In genomic region chr2:174561828-174562429, GRCm38 (mm10) we compare ENCODE assay signal across 10 mouse cellular contexts.
DNase-seq lines count a peak whose midpoint lies in the region; ATAC-seq and TF ChIP-seq lines count a peak whose summit lies in the region.
"Had no signal": no experiment of that assay in that cellular context is flagged by ENCODE, and none has a peak within 500 bp of the region (broad histone marks: within the 10 kb centered on the region; RNA-seq: fewer than 3 reads in every experiment).

No protein-coding gene starts in this region.

- no peaks in the 10 kb centered on the region for H3K4me1 ChIP-seq in intestine, embryonic 15.5 days (replicated peaks)
- H3K4me1 ChIP-seq in intestine, postnatal 0 days (replicated peaks; ENCODE audit: control insufficient read depth, insufficient read depth, low read length) = no peaks in the 10 kb centered on the region
- no peaks in the 10 kb centered on the region for H3K4me1 ChIP-seq in stomach, embryonic 14.5 days (ENCODE audit: control insufficient read depth, insufficient read depth, low read length)
- H3K4me1 ChIP-seq in stomach, postnatal 0 days (replicated peaks; ENCODE audit: control insufficient read depth, insufficient read depth) = no peaks in the 10 kb centered on the region
- H3K4me1 ChIP-seq in forebrain, embryonic 11.5 days (replicated peaks; ENCODE audit: control insufficient read depth, insufficient read depth, low read length) = peaks cover 4% of the 10 kb centered on the region; the same call in 1 of the 2 replicates

- no peak overlapping the region for H3K4me2 ChIP-seq in intestine, embryonic 15.5 days (replicated peaks)
- no peak overlapping the region for H3K4me2 ChIP-seq in intestine, postnatal 0 days (replicated peaks; ENCODE audit: low read depth)
- no peak overlapping the region for H3K4me2 ChIP-seq in stomach, embryonic 14.5 days (replicated peaks; ENCODE audit: low read depth, low read length)
- no peak overlapping the region for H3K4me2 ChIP-seq in stomach, postnatal 0 days (replicated peaks; ENCODE audit: low read depth)
- H3K4me2 ChIP-seq in forebrain, embryonic 11.5 days (ENCODE audit: low read depth, low read length, severe bottlenecking) = no peak overlapping the region
- H3K4me2 ChIP-seq: forebrain, embryonic 13.5 days; neural tube, embryonic 13.5 days had no signal

- H3K27me3 ChIP-seq in intestine, embryonic 15.5 days (replicated peaks) = no peaks in the 10 kb centered on the region
- H3K27me3 ChIP-seq in intestine, postnatal 0 days (replicated peaks; ENCODE audit: control insufficient read depth, insufficient read depth, low read length) = no peaks in the 10 kb centered on the region
- H3K27me3 ChIP-seq in stomach, embryonic 14.5 days (ENCODE audit: control insufficient read depth, insufficient read depth, low read length) = no peaks in the 10 kb centered on the region
- no peaks in the 10 kb centered on the region for H3K27me3 ChIP-seq in stomach, postnatal 0 days (ENCODE audit: control insufficient read depth, insufficient read depth, low read length)
- no peaks in the 10 kb centered on the region for H3K27me3 ChIP-seq in forebrain, embryonic 11.5 days (ENCODE audit: control insufficient read depth, insufficient read depth, low read length)
- H3K27me3 ChIP-seq: forebrain, embryonic 13.5 days; neural tube, embryonic 13.5 days had no signal

- 0 out of 2 replicates have a peak, but pooled peaks have one; percentile 20 for ATAC-seq in intestine, embryonic 15.5 days
- ATAC-seq in intestine, postnatal 0 days = no peak
- peak; percentile 10; the same call in 1 of the 2 replicates for ATAC-seq in stomach, embryonic 14.5 days (ENCODE audit: insufficient number of reproducible peaks, insufficient read depth, low FRiP score, low read depth)
- ATAC-seq in stomach, postnatal 0 days (ENCODE audit: low FRiP score, low TSS enrichment) = no peak
- peak; percentile 38 for ATAC-seq in granulocyte monocyte progenitor cell, adult 5-6 weeks (replicated peaks; ENCODE audit: poor library complexity, severe bottlenecking)
- ATAC-seq in forebrain, embryonic 11.5 days (replicated peaks; ENCODE audit: low FRiP score) = no peak
- ATAC-seq: forebrain, embryonic 13.5 days had no signal

- no peak overlapping the region for H3K9ac ChIP-seq in intestine, embryonic 15.5 days
- no peak overlapping the region for H3K9ac ChIP-seq in intestine, postnatal 0 days (ENCODE audit: low read depth, low read length)
- no peak overlapping the region for H3K9ac ChIP-seq in stomach, embryonic 14.5 days (replicated peaks; ENCODE audit: low read depth, low read length)
- H3K9ac ChIP-seq in stomach, postnatal 0 days (ENCODE audit: low read length) = no peak overlapping the region
- H3K9ac ChIP-seq in forebrain, embryonic 11.5 days (ENCODE audit: low read length) = no peak overlapping the region
- H3K9ac ChIP-seq: forebrain, embryonic 13.5 days; neural tube, embryonic 13.5 days had no signal

- TF ChIP-seq CTCF in intestine, postnatal 0 days (IDR thresholded peaks at IDR 0.05; ENCODE audit: low read depth) = no peak
- TF ChIP-seq CTCF in stomach, postnatal 0 days (IDR thresholded peaks at IDR 0.05; ENCODE audit: low read depth) = no peak

- TF ChIP-seq EP300 in stomach, postnatal 0 days (optimal IDR thresholded peaks at IDR 0.05) = no peak

- DNase-seq in stomach, postnatal 0 days (ENCODE audit: low spot score) = no peak
- no peak for DNase-seq in forebrain, embryonic 11.5 days (ENCODE audit: low spot score)
- no peak for DNase-seq in cerebellum, adult 18-20 months
- DNase-seq: cerebellum, adult 8-10 months had no signal

- no peaks in the 10 kb centered on the region for H3K9me3 ChIP-seq in intestine, embryonic 15.5 days
- H3K9me3 ChIP-seq in intestine, postnatal 0 days (ENCODE audit: control insufficient read depth) = no peaks in the 10 kb centered on the region
- H3K9me3 ChIP-seq in stomach, embryonic 14.5 days (ENCODE audit: control insufficient read depth, low read depth, low read length) = no peaks in the 10 kb centered on the region
- no peaks in the 10 kb centered on the region for H3K9me3 ChIP-seq in stomach, postnatal 0 days (ENCODE audit: control insufficient read depth, low read length)
- H3K9me3 ChIP-seq in forebrain, embryonic 11.5 days (ENCODE audit: control insufficient read depth, low read length) = no peaks in the 10 kb centered on the region
- H3K9me3 ChIP-seq: forebrain, embryonic 13.5 days; neural tube, embryonic 13.5 days had no signal

- H3K27ac ChIP-seq in intestine, embryonic 15.5 days = no peak overlapping the region
- no peak overlapping the region for H3K27ac ChIP-seq in intestine, postnatal 0 days (ENCODE audit: low read depth, low read length)
- H3K27ac ChIP-seq in stomach, embryonic 14.5 days (ENCODE audit: low read length) = no peak overlapping the region
- H3K27ac ChIP-seq in stomach, postnatal 0 days (replicated peaks) = no peak overlapping the region
- H3K27ac ChIP-seq in forebrain, embryonic 11.5 days (ENCODE audit: low read depth, low read length) = no peak overlapping the region
- H3K27ac ChIP-seq: forebrain, embryonic 13.5 days; neural tube, embryonic 13.5 days had no signal

- 49% methylated on average over 7 of the region's 7 CpGs for WGBS in intestine, embryonic 15.5 days
- WGBS in intestine, postnatal 0 days = 51% methylated on average over 7 of the region's 7 CpGs
- 36% methylated on average over 7 of the region's 7 CpGs for WGBS in stomach, embryonic 14.5 days
- 31% methylated on average over 7 of the region's 7 CpGs for WGBS in stomach, postnatal 0 days
- WGBS in forebrain, embryonic 11.5 days = 44% methylated on average over 7 of the region's 7 CpGs

- H3K36me3 ChIP-seq in intestine, embryonic 15.5 days = no peaks in the 10 kb centered on the region
- no peaks in the 10 kb centered on the region for H3K36me3 ChIP-seq in intestine, postnatal 0 days (ENCODE audit: control insufficient read depth, insufficient read depth)
- H3K36me3 ChIP-seq in stomach, embryonic 14.5 days (ENCODE audit: control insufficient read depth, insufficient read depth, low read length) = no peaks in the 10 kb centered on the region
- no peaks in the 10 kb centered on the region for H3K36me3 ChIP-seq in stomach, postnatal 0 days (ENCODE audit: control insufficient read depth, insufficient read depth, low read length)
- H3K36me3 ChIP-seq in forebrain, embryonic 11.5 days (ENCODE audit: control insufficient read depth, insufficient read depth, low read length) = no peaks in the 10 kb centered on the region
- H3K36me3 ChIP-seq: neural tube, embryonic 13.5 days had no signal

- H3K4me3 ChIP-seq in intestine, embryonic 15.5 days (replicated peaks) = no peak overlapping the region
- no peak overlapping the region for H3K4me3 ChIP-seq in intestine, postnatal 0 days (ENCODE audit: low read depth, low read length)
- no peak overlapping the region for H3K4me3 ChIP-seq in stomach, embryonic 14.5 days (ENCODE audit: low read depth, low read length)
- no peak overlapping the region for H3K4me3 ChIP-seq in stomach, postnatal 0 days (ENCODE audit: low read depth, low read length)
- H3K4me3 ChIP-seq in forebrain, embryonic 11.5 days (ENCODE audit: low read depth, low read length) = no peak overlapping the region
- H3K4me3 ChIP-seq: forebrain, embryonic 13.5 days; neural tube, embryonic 13.5 days had no signal

Comparison
In these comparisons a context has a peak if more than half of its experiments do, and no peak if none do; other contexts are left out.
1. ATAC-seq: peak in intestine, embryonic 15.5 days (single experiment), stomach, embryonic 14.5 days (single experiment) and granulocyte monocyte progenitor cell, adult 5-6 weeks (single experiment); none in intestine, postnatal 0 days (single experiment), stomach, postnatal 0 days (single experiment) and forebrain, embryonic 11.5 days (single experiment).